Mouse (Mus musculus) C2C12 (cell line): ENCODE data around the gene Gm21887.
"Not testable (repeated sequence)": the region's sequence is repeated elsewhere in the genome, so short reads cannot be mapped to it uniquely, and the experiment has no call there.

Experiments
- CTCF ChIP-seq: IDR thresholded peaks from one replicate; pipeline ENCODE4 v1.5.1; 2011; ENCODE audit not compliant: control insufficient read depth, insufficient read depth, insufficient read length
- MYOD1 ChIP-seq: IDR thresholded peaks from one replicate; pipeline ENCODE4 v1.6.1; 2011; ENCODE audit warnings: low read depth; ENCODE audit not compliant: control insufficient read depth, insufficient read length
- MYOG ChIP-seq: IDR thresholded peaks from one replicate; pipeline ENCODE4 v1.6.1; 2011; ENCODE audit not compliant: control insufficient read depth, insufficient read length; ENCODE audit errors: extremely low read depth
- USF1 ChIP-seq: IDR thresholded peaks from one replicate; pipeline ENCODE4 v1.6.1; 2011; ENCODE audit warnings: low read depth, mild to moderate bottlenecking, control low read depth, moderate library complexity

DNA sequence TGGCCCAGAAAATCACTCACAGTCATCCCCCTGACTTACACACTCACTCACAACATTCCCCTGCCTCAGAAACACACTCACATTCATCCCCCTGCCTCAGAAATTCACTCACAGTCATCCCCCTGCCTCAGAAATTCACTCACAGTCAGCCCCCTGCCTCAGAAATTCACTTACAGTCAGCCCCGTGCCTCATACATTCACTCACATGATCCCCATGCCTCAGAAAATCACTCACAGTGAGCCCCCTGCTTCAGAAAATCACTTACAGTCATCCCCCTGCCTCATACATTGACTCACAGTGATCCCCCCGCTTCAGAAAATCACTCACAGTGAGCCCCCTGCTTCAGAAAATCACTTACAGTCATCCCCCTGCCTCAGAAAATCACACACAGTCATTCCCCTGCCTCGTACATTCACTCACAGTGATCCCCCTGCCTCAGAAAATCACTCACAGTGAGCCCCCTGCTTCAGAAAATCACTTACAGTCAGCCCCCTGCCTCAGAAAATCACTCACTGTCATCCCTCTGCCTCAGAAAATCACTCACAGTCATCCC is 2.7 kb upstream of the Gm21887 start:
- TF ChIP-seq CTCF, USF1, MYOG, MYOD1: not testable (repeated sequence)
